Mouse (Mus musculus) bone marrow, adult 2 months (tissue): ENCODE measurements around the gene Flrt2. TPM values are rescaled to one million over a fixed set of nuclear protein-coding genes. Genes with fewer than 3 reads are reported as not detected.

Experiments used
- H3K27ac ChIP-seq: fragments of 200-500 bp; 2 replicates; pipeline ENCODE4 v1.5.1; 2012; ENCODE audit warnings: low read depth, mild to moderate bottlenecking, control low read depth, inconsistent platforms, low read length; ENCODE audit not compliant: control insufficient read depth, poor library complexity, insufficient read depth
- H3K4me1 ChIP-seq: fragments of 200-500 bp; 2 replicates; pipeline ENCODE4 v1.6.1; 2011; ENCODE audit warnings: low read length; ENCODE audit not compliant: control insufficient read depth, insufficient read depth
- H3K4me3 ChIP-seq: fragments of 200-500 bp; replicated peaks from 2 replicates; pipeline ENCODE3; 2011; ENCODE audit warnings: mild to moderate bottlenecking, low read depth, low read length, control low read depth; ENCODE audit not compliant: control insufficient read depth
- CTCF ChIP-seq: fragments of 200-500 bp; IDR thresholded peaks from 2 replicates; pipeline ENCODE4 v1.5.1; 2011; ENCODE audit warnings: low read length, control low read depth; ENCODE audit not compliant: control insufficient read depth, insufficient read depth
- POLR2A ChIP-seq: fragments of 200-500 bp; IDR thresholded peaks from 2 replicates; pipeline ENCODE4 v1.6.1; 2011; ENCODE audit warnings: low read depth, mild to moderate bottlenecking, control low read depth, low read length, borderline replicate concordance; ENCODE audit not compliant: control insufficient read depth
- WGBS: fragments of 180-500 bp; shearing (Covaris S2); methylation state at CpG from one replicate; pipeline ENCODE4 v1.1.7; 2018; 5-methylcytosine and 5-hydroxymethylcytosine counted together
- polyA plus RNA-seq: library from polyadenylated mRNA; stranded (reverse); fragments of >200 nt; gene quantifications from 2 replicates; pipeline ENCODE4 v1.2.4, GENCODE M21; 2011; ENCODE audit warnings: low replicate concordance; ENCODE audit not compliant: missing spikeins, insufficient read depth, insufficient read length

The Flrt2 gene
- polyA plus RNA-seq, 1 experiment: 1.6 TPM

GRCm38 (mm10) chr12:95744307-95744706, 52.3 kb downstream of the Flrt2 start:
- Histone ChIP-seq H3K27ac (no peak overlapping the region), H3K4me1 (no peaks in the 10 kb centered on the region; the same call in 1 of the 2 replicates), H3K4me3 (no peak overlapping the region)
- TF ChIP-seq CTCF: no peak
- no peak for TF ChIP-seq POLR2A
- 75% methylated on average over 4 of the region's 4 CpGs for WGBS

- Histone ChIP-seq H3K27ac (no peak overlapping the region), H3K4me1 (no peaks in the 10 kb centered on the region; the same call in 1 of the 2 replicates), H3K4me3 (no peak overlapping the region)
- no peak for TF ChIP-seq POLR2A
- WGBS: 2% methylated on average over 10 of the region's 10 CpGs
Observed at GRCm38 (mm10) chr12:95746856-95747579, 55.0 kb downstream of the Flrt2 start.

DNA sequence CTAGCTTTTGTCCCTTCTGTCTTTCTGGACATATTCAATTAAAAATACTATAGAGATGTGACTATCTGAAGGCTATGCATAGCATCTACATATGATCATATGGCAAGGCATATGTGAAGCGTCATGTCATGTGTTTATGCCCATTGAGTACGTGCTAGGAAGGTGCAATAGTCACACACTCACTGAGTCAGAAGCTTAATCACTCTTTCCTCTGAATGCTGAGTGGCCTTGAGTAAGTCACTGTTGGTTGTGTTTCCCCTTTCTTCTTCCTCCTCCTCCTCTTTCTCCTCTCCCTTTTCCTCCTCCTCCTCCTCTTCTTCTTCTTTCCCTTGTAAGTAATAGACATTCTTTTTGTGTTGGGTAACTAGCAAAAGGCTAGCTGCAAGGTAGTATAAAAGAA, 56.7 kb downstream of the Flrt2 start:
- 46% methylated on average over 2 of the region's 2 CpGs for WGBS
- Histone ChIP-seq H3K27ac (no peak overlapping the region), H3K4me1 (no peaks in the 10 kb centered on the region; the same call in 1 of the 2 replicates), H3K4me3 (no peak overlapping the region)
- no peak for TF ChIP-seq POLR2A
- TF ChIP-seq CTCF: no peak

DNA sequence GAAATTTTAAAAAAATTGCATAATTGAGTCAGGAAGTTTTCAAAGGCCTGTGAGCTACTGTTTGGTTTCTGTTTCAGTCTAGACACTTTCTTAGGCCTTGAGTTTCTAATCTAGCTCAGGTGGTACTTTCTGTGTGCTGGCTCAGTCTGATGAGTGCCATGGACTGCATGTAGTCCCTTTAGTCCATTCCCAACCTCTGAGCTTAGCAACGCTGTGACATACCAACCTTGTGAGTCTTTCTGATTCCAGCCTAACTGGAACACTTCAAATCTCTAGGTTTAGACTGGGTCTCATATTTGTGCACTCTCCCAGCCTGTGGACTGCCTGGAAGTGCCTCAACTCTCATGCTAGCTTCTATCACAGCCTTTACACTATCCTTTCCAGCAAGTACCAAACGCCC, 57.2 kb downstream of the Flrt2 start:
- no peaks in the 10 kb centered on the region; the same call in 1 of the 2 replicates for H3K4me1 ChIP-seq
- H3K4me3 ChIP-seq: no peak overlapping the region
- 70% methylated on average over 2 of the region's 2 CpGs for WGBS
- no peak for TF ChIP-seq CTCF
- no peak for TF ChIP-seq POLR2A
- no peak overlapping the region for H3K27ac ChIP-seq

GRCm38 (mm10) chr12:95759212-95759746, 67.3 kb downstream of the Flrt2 start:
- 85% methylated on average over 5 of the region's 5 CpGs for WGBS
- no peaks in the 10 kb centered on the region for H3K4me1 ChIP-seq
- no peak for TF ChIP-seq CTCF
- TF ChIP-seq POLR2A: no peak
- H3K27ac ChIP-seq: no peak overlapping the region
- no peak overlapping the region for H3K4me3 ChIP-seq

DNA sequence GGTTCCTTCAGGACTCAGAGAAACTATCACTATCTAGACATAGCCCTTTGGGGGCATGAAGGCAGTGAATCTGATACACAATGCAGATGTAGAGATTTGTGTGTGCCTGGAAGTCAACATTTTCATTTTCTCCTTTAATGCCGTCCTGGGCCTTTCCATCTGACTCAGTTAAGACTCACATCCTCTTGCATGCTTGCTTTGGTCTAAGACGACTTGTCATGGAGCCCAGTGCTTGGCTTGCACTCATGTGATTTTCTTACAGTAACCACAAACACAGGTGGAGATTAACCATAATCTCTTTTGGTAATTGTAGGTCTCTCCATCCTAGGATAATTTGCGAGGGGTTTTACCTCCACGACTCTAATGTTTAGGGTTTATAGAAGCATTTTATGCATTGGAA, 73.2 kb downstream of the Flrt2 start:
- H3K4me3 ChIP-seq: no peak overlapping the region
- 89% methylated on average over 4 of the region's 4 CpGs for WGBS
- H3K27ac ChIP-seq: no peak overlapping the region
- no peaks in the 10 kb centered on the region for H3K4me1 ChIP-seq
- no peak for TF ChIP-seq CTCF
- TF ChIP-seq POLR2A: no peak

GRCm38 (mm10) chr12:95769041-95769440, 77.0 kb downstream of the Flrt2 start:
- 79% methylated on average over 2 of the region's 2 CpGs for WGBS
- no peak overlapping the region for H3K27ac ChIP-seq
- H3K4me1 ChIP-seq: no peaks in the 10 kb centered on the region
- H3K4me3 ChIP-seq: no peak overlapping the region
- TF ChIP-seq CTCF: no peak
- no peak for TF ChIP-seq POLR2A

GRCm38 (mm10) chr12:95770251-95770650, 78.2 kb downstream of the Flrt2 start:
- H3K27ac ChIP-seq: no peak overlapping the region
- 71% methylated on average over 3 of the region's 3 CpGs for WGBS
- TF ChIP-seq POLR2A (no peak), CTCF (no peak)
- H3K4me1 ChIP-seq: no peaks in the 10 kb centered on the region
- H3K4me3 ChIP-seq: no peak overlapping the region
